8 mouse cellular contexts compared by ENCODE assay signal in genomic region chr12:79612334-79613060, GRCm38 (mm10).
DNase-seq lines count a peak whose midpoint lies in the region; ATAC-seq and TF ChIP-seq lines count a peak whose summit lies in the region.

No protein-coding gene starts in this region.

- peak; percentile 99 for TF ChIP-seq RAD21 in CH12.LX (IDR thresholded peaks at IDR 0.05; ENCODE audit: low read depth, low read length)

- no peak overlapping the region for H3K9ac ChIP-seq in CH12.LX (ENCODE audit: insufficient read depth, low read depth)
- H3K9ac ChIP-seq in forebrain, embryonic 11.5 days (ENCODE audit: low read length): peak overlapping the region; percentile 41
- H3K9ac ChIP-seq in heart, postnatal 0 days (replicated peaks; ENCODE audit: low read depth, low read length): no peak overlapping the region
- H3K9ac ChIP-seq in liver, embryonic 16.5 days (ENCODE audit: low read depth, low read length): peak overlapping the region; percentile 60
- no peak overlapping the region for H3K9ac ChIP-seq in neural tube, embryonic 13.5 days

- peak; percentile 89 for ATAC-seq in forebrain, embryonic 11.5 days (replicated peaks; ENCODE audit: low FRiP score)
- ATAC-seq in heart, postnatal 0 days (ENCODE audit: insufficient read depth, low read depth): peak; percentile 87
- peak; percentile 93 for ATAC-seq in liver, embryonic 16.5 days (ENCODE audit: low read depth)
- ATAC-seq in neural tube, embryonic 13.5 days (ENCODE audit: low read depth): peak; percentile 95

- 55% methylated on average over 14 of the region's 14 CpGs for WGBS in forebrain, embryonic 11.5 days
- 48% methylated on average over 14 of the region's 14 CpGs for WGBS in heart, postnatal 0 days
- 13% methylated on average over 14 of the region's 14 CpGs for WGBS in liver, embryonic 16.5 days (ENCODE audit: insufficient replicate concordance)
- whole genome bisulfite sequencing in neural tube, embryonic 13.5 days: 50% methylated on average over 14 of the region's 14 CpGs

- H3K4me1 ChIP-seq in CH12.LX (ENCODE audit: control insufficient read depth in 1 of 2, insufficient read depth in 2 of 2): peaks cover 25 to 64% of the 10 kb centered on the region in 2 experiments
- H3K4me1 ChIP-seq in forebrain, embryonic 11.5 days (replicated peaks; ENCODE audit: control insufficient read depth, insufficient read depth, low read length): peaks cover 26% of the 10 kb centered on the region
- peaks cover 36% of the 10 kb centered on the region for H3K4me1 ChIP-seq in heart, postnatal 0 days (ENCODE audit: control insufficient read depth, insufficient read depth)
- H3K4me1 ChIP-seq in liver, embryonic 16.5 days (ENCODE audit: control insufficient read depth, low read depth, low read length): peaks cover 35% of the 10 kb centered on the region
- peaks cover 36% of the 10 kb centered on the region for H3K4me1 ChIP-seq in neural tube, embryonic 13.5 days (replicated peaks)
- no peaks in the 10 kb centered on the region; the same call in 1 of the 2 replicates for H3K4me1 ChIP-seq in testis, adult 2 months (ENCODE audit: control insufficient read depth, insufficient read depth, low read length)

- in situ Hi-C loops in CH12.LX (cut with MboI; ENCODE audit: low pct_ligation_motif_present, low pct_unique_long_range_greater_than_20kb, low sequenced_read_pairs): loop anchor here (5.0 kb wide), 1 partner anchor 255 kb away; no protein-coding TSS in a partner anchor

- H3K36me3 ChIP-seq in CH12.LX (replicated peaks in 1 of 2; ENCODE audit: control insufficient read depth in 1 of 2, insufficient read depth in 1 of 2, low read length in 1 of 2): peaks cover 0 to 2% of the 10 kb centered on the region in 2 experiments
- no peaks in the 10 kb centered on the region for H3K36me3 ChIP-seq in forebrain, embryonic 11.5 days (ENCODE audit: control insufficient read depth, insufficient read depth, low read length)
- no peaks in the 10 kb centered on the region for H3K36me3 ChIP-seq in heart, postnatal 0 days (replicated peaks; ENCODE audit: control insufficient read depth, insufficient read depth, low read length)
- no peaks in the 10 kb centered on the region for H3K36me3 ChIP-seq in liver, embryonic 16.5 days (ENCODE audit: control insufficient read depth, insufficient read depth)
- H3K36me3 ChIP-seq in neural tube, embryonic 13.5 days: no peaks in the 10 kb centered on the region
- H3K36me3 ChIP-seq in testis, adult 2 months (ENCODE audit: control insufficient read depth, insufficient read depth, low read length): no peaks in the 10 kb centered on the region

- dilution Hi-C loops in CH12.LX (cut with MboI; ENCODE audit: extremely low pct_ligation_motif_present, extremely low pct_unique_long_range_greater_than_20kb, low sequenced_read_pairs): no loop called here

- peak; percentile 75 to 96 for TF ChIP-seq CTCF in CH12.LX (conservative IDR thresholded peaks at IDR 0.05 in 1 of 2, IDR thresholded peaks at IDR 0.05 in 1 of 2; ENCODE audit: low read depth in 2 of 2, low read length in 2 of 2)
- TF ChIP-seq CTCF in heart, postnatal 0 days (IDR thresholded peaks at IDR 0.05; ENCODE audit: low read depth): peak; percentile 98
- peak; percentile 79; the same call in 1 of the 2 replicates for TF ChIP-seq CTCF in testis, adult 2 months (IDR thresholded peaks at IDR 0.05; ENCODE audit: control insufficient read depth, insufficient read depth, insufficient replicate concordance, low read depth, low read length)

- peak; percentile 88 for DNase-seq in CH12.LX (ENCODE audit: extremely low read depth)
- peak; percentile 89 for DNase-seq in c-Kit-positive CD71-positive TER-119-negative erythroid progenitor cells, embryonic 14.5 days (ENCODE audit: low read depth)
- DNase-seq in forebrain, embryonic 11.5 days (ENCODE audit: low spot score): peak; percentile 91
- peak; percentile 89 for DNase-seq in heart, postnatal 0 days (ENCODE audit: low spot score)
- peak; percentile 87 to 91 for DNase-seq in kidney, postnatal 4 days

- H3K79me2 ChIP-seq in CH12.LX (replicated peaks; ENCODE audit: control insufficient read depth, extremely low read depth, insufficient read depth, poor library complexity, severe bottlenecking): no peaks in the 10 kb centered on the region

- no peak overlapping the region for H3K4me2 ChIP-seq in CH12.LX (ENCODE audit: insufficient read depth, low read depth, poor library complexity, severe bottlenecking)
- no peak overlapping the region for H3K4me2 ChIP-seq in forebrain, embryonic 11.5 days (ENCODE audit: low read depth, low read length, severe bottlenecking)
- no peak overlapping the region for H3K4me2 ChIP-seq in heart, postnatal 0 days (ENCODE audit: low read depth, low read length)
- peak overlapping the region; percentile 66 for H3K4me2 ChIP-seq in liver, embryonic 16.5 days (ENCODE audit: low read depth, low read length)
- H3K4me2 ChIP-seq in neural tube, embryonic 13.5 days: no peak overlapping the region

- H3K9me3 ChIP-seq in CH12.LX (replicated peaks; ENCODE audit: low read length): no peaks in the 10 kb centered on the region
- H3K9me3 ChIP-seq in forebrain, embryonic 11.5 days (ENCODE audit: control insufficient read depth, low read length): no peaks in the 10 kb centered on the region
- H3K9me3 ChIP-seq in heart, postnatal 0 days (replicated peaks; ENCODE audit: control insufficient read depth, low read length): no peaks in the 10 kb centered on the region
- H3K9me3 ChIP-seq in liver, embryonic 16.5 days (replicated peaks; ENCODE audit: control insufficient read depth, low read length): no peaks in the 10 kb centered on the region
- H3K9me3 ChIP-seq in neural tube, embryonic 13.5 days: no peaks in the 10 kb centered on the region

- no peak for TF ChIP-seq EP300 in CH12.LX (IDR thresholded peaks at IDR 0.05; ENCODE audit: low read length)
- no peak for TF ChIP-seq EP300 in heart, postnatal 0 days (IDR thresholded peaks at IDR 0.05; ENCODE audit: low read depth)

- H3K27ac ChIP-seq in CH12.LX (ENCODE audit: insufficient read depth, low read depth): peak overlapping the region; percentile 45
- H3K27ac ChIP-seq in forebrain, embryonic 11.5 days (ENCODE audit: low read depth, low read length): peak overlapping the region; percentile 71
- peak overlapping the region; percentile 64 for H3K27ac ChIP-seq in heart, postnatal 0 days (ENCODE audit: low read depth)
- H3K27ac ChIP-seq in liver, embryonic 16.5 days (ENCODE audit: low read length): peak overlapping the region; percentile 94
- peak overlapping the region; percentile 64 for H3K27ac ChIP-seq in neural tube, embryonic 13.5 days (replicated peaks)
- H3K27ac ChIP-seq in testis, adult 2 months (ENCODE audit: control insufficient read depth, insufficient read depth, low read depth, low read length): peak overlapping the region; percentile 60; the same call in 1 of the 2 replicates

- no peaks in the 10 kb centered on the region for H3K27me3 ChIP-seq in CH12.LX (replicated peaks)
- no peaks in the 10 kb centered on the region for H3K27me3 ChIP-seq in forebrain, embryonic 11.5 days (ENCODE audit: control insufficient read depth, insufficient read depth, low read length)
- H3K27me3 ChIP-seq in heart, postnatal 0 days (ENCODE audit: control insufficient read depth, insufficient read depth, low read length): no peaks in the 10 kb centered on the region
- no peaks in the 10 kb centered on the region for H3K27me3 ChIP-seq in liver, embryonic 16.5 days (ENCODE audit: control insufficient read depth, insufficient read depth, low read depth, low read length)
- H3K27me3 ChIP-seq in neural tube, embryonic 13.5 days: peaks cover 11% of the 10 kb centered on the region
- H3K27me3 ChIP-seq in testis, adult 2 months (ENCODE audit: control insufficient read depth, insufficient read depth, low read length): no peaks in the 10 kb centered on the region

- no peak overlapping the region for H3K4me3 ChIP-seq in CH12.LX (replicated peaks in 1 of 3; ENCODE audit: low read depth in 2 of 3, low read length in 2 of 3, poor library complexity in 1 of 3)
- no peak overlapping the region for H3K4me3 ChIP-seq in forebrain, embryonic 11.5 days (ENCODE audit: low read depth, low read length)
- no peak overlapping the region for H3K4me3 ChIP-seq in heart, postnatal 0 days (ENCODE audit: low read depth, low read length)
- peak overlapping the region; percentile 20 for H3K4me3 ChIP-seq in liver, embryonic 16.5 days (ENCODE audit: low read depth, low read length)
- no peak overlapping the region for H3K4me3 ChIP-seq in neural tube, embryonic 13.5 days
- no peak overlapping the region for H3K4me3 ChIP-seq in testis, adult 2 months (ENCODE audit: control insufficient read depth, low read depth, low read length)

- TF ChIP-seq POLR2A in CH12.LX (IDR thresholded peaks at IDR 0.05; ENCODE audit: low read depth, low read length): 0 out of 2 replicates have a peak, but pooled peaks have one; percentile 25
- no peak for TF ChIP-seq POLR2A in testis, adult 2 months (IDR thresholded peaks at IDR 0.05; ENCODE audit: control insufficient read depth, low read depth, low read length)

TF ChIP-seq in CH12.LX, 34 proteins besides CTCF, POLR2A, EP300 and RAD21 (continues in another document):
- TF ChIP-seq JUN (IDR thresholded peaks at IDR 0.05; ENCODE audit: insufficient read depth, low read depth, low read length): no peak; the same call in 1 of the 2 replicates
- TF ChIP-seq TBP (conservative IDR thresholded peaks at IDR 0.05; ENCODE audit: low read depth, low read length): no peak
- TF ChIP-seq HCFC1 (IDR thresholded peaks at IDR 0.05; ENCODE audit: low read depth, low read length): no peak; the same call in 1 of the 2 replicates
- no peak for TF ChIP-seq CHD2 (IDR thresholded peaks at IDR 0.05; ENCODE audit: low read length)
- peak; percentile 48 for TF ChIP-seq NELFE (IDR thresholded peaks at IDR 0.05; ENCODE audit: low read depth, low read length)
- TF ChIP-seq MAX (IDR thresholded peaks at IDR 0.05; ENCODE audit: low read length): peak; percentile 51; the same call in 1 of the 2 replicates
- TF ChIP-seq SMC3 (IDR thresholded peaks at IDR 0.05; ENCODE audit: low read depth, low read length): peak; percentile 99
- TF ChIP-seq JUND (conservative IDR thresholded peaks at IDR 0.05; ENCODE audit: low read depth, low read length): no peak
- TF ChIP-seq TCF12 (IDR thresholded peaks at IDR 0.05; ENCODE audit: low read depth, low read length): peak; percentile 49; the same call in 1 of the 2 replicates
- TF ChIP-seq UBTF (IDR thresholded peaks at IDR 0.05; ENCODE audit: low read depth, low read length): no peak
- TF ChIP-seq SIN3A (IDR thresholded peaks at IDR 0.05; ENCODE audit: low read length): 0 out of 2 replicates have a peak, but pooled peaks have one; percentile 12
- no peak for TF ChIP-seq ZNF384 (IDR thresholded peaks at IDR 0.05; ENCODE audit: low read depth, low read length)
- no peak for TF ChIP-seq GABPA (IDR thresholded peaks at IDR 0.05; ENCODE audit: insufficient replicate concordance, low read depth, low read length)
- no peak; the same call in 1 of the 2 replicates for TF ChIP-seq BHLHE40 (IDR thresholded peaks at IDR 0.05; ENCODE audit: low read depth, low read length)
- TF ChIP-seq USF2 (conservative IDR thresholded peaks at IDR 0.05; ENCODE audit: low read depth, low read length): no peak
- peak; percentile 96 for TF ChIP-seq ZC3H11A (IDR thresholded peaks at IDR 0.05; ENCODE audit: low read depth, low read length)

Comparison
In these comparisons a context has a peak if more than half of its experiments do, and no peak if none do; other contexts are left out.
1. H3K9ac ChIP-seq: peak in forebrain, embryonic 11.5 days (single experiment) and liver, embryonic 16.5 days (single experiment); none in CH12.LX (single experiment), heart, postnatal 0 days (single experiment) and neural tube, embryonic 13.5 days (single experiment).
2. Peak in every context shown above with its lines, with median percentiles within 50 percentile points of each other: DNase-seq, H3K27ac ChIP-seq, CTCF ChIP-seq and ATAC-seq.